ENCODE assay signal across 15 mouse cellular contexts in the genomic region with DNA sequence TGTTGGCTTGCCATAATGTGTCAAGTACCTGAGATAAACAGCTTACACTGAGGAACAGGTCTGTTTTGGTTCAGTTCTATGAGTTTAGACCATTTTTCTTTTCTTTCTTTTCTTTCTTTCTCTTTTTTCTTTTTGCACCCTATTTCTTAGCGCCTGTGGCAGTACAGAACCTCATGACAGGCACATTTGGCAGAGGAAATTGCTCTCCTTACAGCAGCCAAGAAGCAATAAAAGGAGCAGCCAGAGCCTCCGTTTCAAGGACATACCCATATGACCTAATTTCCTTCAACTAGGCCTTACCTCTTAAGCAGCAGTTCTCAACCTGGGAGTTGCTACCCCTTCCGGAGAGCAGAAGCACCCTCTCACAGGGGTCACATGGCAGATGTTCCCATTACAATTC.
DNase-seq lines count a peak whose midpoint lies in the region; ATAC-seq and TF ChIP-seq lines count a peak whose summit lies in the region.
"Had no signal": no experiment of that assay in that cellular context is flagged by ENCODE, and none has a peak within 500 bp of the region (broad histone marks: within the 10 kb centered on the region; RNA-seq: fewer than 3 reads in every experiment).

No protein-coding gene starts in this region.

- WGBS in heart, embryonic 13.5 days, result 54% methylated on average over 3 of the region's 3 CpGs
- 65% methylated on average over 3 of the region's 3 CpGs for WGBS in lung, embryonic 14.5 days
- 63% methylated on average over 3 of the region's 3 CpGs for WGBS in intestine, postnatal 0 days

- H3K4me1 ChIP-seq in heart, embryonic 13.5 days, result no peaks in the 10 kb centered on the region
- no peaks in the 10 kb centered on the region for H3K4me1 ChIP-seq in lung, embryonic 14.5 days (ENCODE audit: insufficient read depth)
- H3K4me1 ChIP-seq in intestine, postnatal 0 days (replicated peaks; ENCODE audit: control insufficient read depth, insufficient read depth, low read length), result no peaks in the 10 kb centered on the region
- H3K4me1 ChIP-seq: embryonic facial prominence, embryonic 10.5 days; hindbrain, embryonic 13.5 days had no signal

- H3K9me3 ChIP-seq in heart, embryonic 13.5 days, result no peaks in the 10 kb centered on the region
- no peaks in the 10 kb centered on the region for H3K9me3 ChIP-seq in lung, embryonic 14.5 days (ENCODE audit: low read depth, low read length)
- H3K9me3 ChIP-seq in intestine, postnatal 0 days (ENCODE audit: control insufficient read depth), result no peaks in the 10 kb centered on the region
- H3K9me3 ChIP-seq: embryonic facial prominence, embryonic 10.5 days; hindbrain, embryonic 13.5 days had no signal

- no peak overlapping the region for H3K4me3 ChIP-seq in heart, embryonic 13.5 days
- H3K4me3 ChIP-seq in lung, embryonic 14.5 days (ENCODE audit: low read depth, low read length), result no peak overlapping the region
- no peak overlapping the region for H3K4me3 ChIP-seq in intestine, postnatal 0 days (ENCODE audit: low read depth, low read length)
- H3K4me3 ChIP-seq: embryonic facial prominence, embryonic 10.5 days; hindbrain, embryonic 13.5 days had no signal

- H3K27me3 ChIP-seq in heart, embryonic 13.5 days (replicated peaks), result no peaks in the 10 kb centered on the region
- H3K27me3 ChIP-seq in lung, embryonic 14.5 days (ENCODE audit: insufficient read depth, low read length), result no peaks in the 10 kb centered on the region
- no peaks in the 10 kb centered on the region for H3K27me3 ChIP-seq in intestine, postnatal 0 days (replicated peaks; ENCODE audit: control insufficient read depth, insufficient read depth, low read length)
- H3K27me3 ChIP-seq: hindbrain, embryonic 13.5 days had no signal

- intact Hi-C loops in heart, postnatal 25 days (cut with DNase I), result no loop called here

- peak overlapping the region; percentile 21; the same call in 1 of the 2 replicates for H3K27ac ChIP-seq in heart, embryonic 13.5 days (replicated peaks)
- H3K27ac ChIP-seq in lung, embryonic 14.5 days (ENCODE audit: low read depth), result no peak overlapping the region
- H3K27ac ChIP-seq in intestine, postnatal 0 days (ENCODE audit: low read depth, low read length), result no peak overlapping the region
- H3K27ac ChIP-seq: embryonic facial prominence, embryonic 10.5 days; hindbrain, embryonic 13.5 days; hindbrain, postnatal 0 days had no signal

- no peaks in the 10 kb centered on the region for H3K36me3 ChIP-seq in heart, embryonic 13.5 days
- H3K36me3 ChIP-seq in lung, embryonic 14.5 days (ENCODE audit: insufficient read depth), result no peaks in the 10 kb centered on the region
- H3K36me3 ChIP-seq in intestine, postnatal 0 days (ENCODE audit: control insufficient read depth, insufficient read depth), result no peaks in the 10 kb centered on the region
- H3K36me3 ChIP-seq: embryonic facial prominence, embryonic 10.5 days; hindbrain, embryonic 13.5 days had no signal

- no peak for ATAC-seq in heart, embryonic 13.5 days (ENCODE audit: extremely low read depth, insufficient number of reproducible peaks, low FRiP score, low TSS enrichment)
- peak; percentile 28; the same call in 1 of the 2 replicates for ATAC-seq in lung, embryonic 14.5 days (ENCODE audit: insufficient read depth)
- no peak for ATAC-seq in intestine, postnatal 0 days
- ATAC-seq: forebrain, embryonic 16.5 days; hindbrain, postnatal 0 days had no signal

- H3K4me2 ChIP-seq in heart, embryonic 13.5 days, result no peak overlapping the region
- no peak overlapping the region for H3K4me2 ChIP-seq in lung, embryonic 14.5 days
- H3K4me2 ChIP-seq in intestine, postnatal 0 days (replicated peaks; ENCODE audit: low read depth), result no peak overlapping the region
- H3K4me2 ChIP-seq: hindbrain, embryonic 13.5 days had no signal

- TF ChIP-seq CTCF in lung, embryonic 14.5 days (IDR thresholded peaks at IDR 0.05; ENCODE audit: low read depth), result no peak
- TF ChIP-seq CTCF in intestine, postnatal 0 days (IDR thresholded peaks at IDR 0.05; ENCODE audit: low read depth), result no peak

- DNase-seq in cerebellum, adult 9-10 months, result peak; percentile 10
- DNase-seq in cerebellum, postnatal 10 days, result no peak
- DNase-seq in heart, postnatal 25 days (ENCODE audit: low spot score), result no peak
- DNase-seq in lung, embryonic 14.5 days, result no peak
- no peak for DNase-seq in lung, postnatal 14 days
- DNase-seq: cerebellum, adult 11-12 months; cerebellum, adult 9-11 months; gastrocnemius, postnatal 36 days; heart, adult 11 months had no signal

- H3K9ac ChIP-seq in heart, embryonic 13.5 days, result no peak overlapping the region
- H3K9ac ChIP-seq in lung, embryonic 14.5 days, result no peak overlapping the region
- no peak overlapping the region for H3K9ac ChIP-seq in intestine, postnatal 0 days (ENCODE audit: low read depth, low read length)
- H3K9ac ChIP-seq: hindbrain, embryonic 13.5 days had no signal
